7 mouse cellular contexts compared by ENCODE assay signal in genomic region chr11:116433356-116434286, GRCm38 (mm10). TPM values are rescaled to one million over a fixed set of nuclear protein-coding genes. Genes with fewer than 3 reads are reported as not detected.
DNase-seq lines count a peak whose midpoint lies in the region; ATAC-seq lines count a peak whose summit lies in the region.

Gene Ubald2 (plus strand): TSS chr11:116434094.

- H3K27ac ChIP-seq in embryonic facial prominence, embryonic 11.5 days (replicated peaks; ENCODE audit: low read depth, low read length) = peak within 1 kb of the TSS; percentile 90
- H3K27ac ChIP-seq in limb, embryonic 10.5 days = peak within 1 kb of the TSS; percentile 98
- peak within 1 kb of the TSS; percentile 95 for H3K27ac ChIP-seq in midbrain, embryonic 13.5 days

- no peaks in the 10 kb centered on the region for H3K27me3 ChIP-seq in embryonic facial prominence, embryonic 11.5 days (ENCODE audit: control insufficient read depth, insufficient read depth, low read length)
- no peaks in the 10 kb centered on the region for H3K27me3 ChIP-seq in limb, embryonic 10.5 days (ENCODE audit: low read depth, poor library complexity, severe bottlenecking)
- H3K27me3 ChIP-seq in midbrain, embryonic 13.5 days = no peaks in the 10 kb centered on the region

- DNase-seq in adrenal gland, postnatal 14 days = peak; percentile 100
- DNase-seq in embryonic facial prominence, embryonic 11.5 days (ENCODE audit: low spot score) = peak; percentile 100
- peak; percentile 100 for DNase-seq in kidney, adult 11 months
- peak; percentile 98 for DNase-seq in limb, embryonic 10.5 days (ENCODE audit: low spot score)
- peak; percentile 98 for DNase-seq in spleen, adult 12 weeks (ENCODE audit: low spot score)

- H3K4me3 ChIP-seq in embryonic facial prominence, embryonic 11.5 days (ENCODE audit: low read depth, low read length) = peak within 1 kb of the TSS; percentile 80
- peak within 1 kb of the TSS; percentile 99 for H3K4me3 ChIP-seq in limb, embryonic 10.5 days
- peak within 1 kb of the TSS; percentile 97 for H3K4me3 ChIP-seq in midbrain, embryonic 13.5 days (replicated peaks)

- H3K9ac ChIP-seq in embryonic facial prominence, embryonic 11.5 days (replicated peaks; ENCODE audit: low read length) = peak within 1 kb of the TSS; percentile 86
- peak within 1 kb of the TSS; percentile 97 for H3K9ac ChIP-seq in midbrain, embryonic 13.5 days (replicated peaks)

- WGBS in embryonic facial prominence, embryonic 11.5 days = 2% methylated on average over 64 of the region's 66 CpGs
- WGBS in limb, embryonic 10.5 days = 2% methylated on average over 66 of the region's 66 CpGs
- 2% methylated on average over 58 of the region's 66 CpGs for WGBS in midbrain, embryonic 13.5 days

- peaks cover 8% of the 10 kb centered on the region for H3K36me3 ChIP-seq in embryonic facial prominence, embryonic 11.5 days (replicated peaks; ENCODE audit: control insufficient read depth, insufficient read depth, low read depth, low read length)
- peaks cover 31% of the 10 kb centered on the region for H3K36me3 ChIP-seq in limb, embryonic 10.5 days
- H3K36me3 ChIP-seq in midbrain, embryonic 13.5 days = peaks cover 21% of the 10 kb centered on the region

- H3K4me2 ChIP-seq in embryonic facial prominence, embryonic 11.5 days (ENCODE audit: low read depth, low read length) = peak within 1 kb of the TSS; percentile 75
- peak within 1 kb of the TSS; percentile 72 for H3K4me2 ChIP-seq in midbrain, embryonic 13.5 days (replicated peaks)

- H3K9me3 ChIP-seq in embryonic facial prominence, embryonic 11.5 days (replicated peaks; ENCODE audit: control insufficient read depth, low read length) = no peaks in the 10 kb centered on the region
- no peaks in the 10 kb centered on the region for H3K9me3 ChIP-seq in limb, embryonic 10.5 days (replicated peaks)
- no peaks in the 10 kb centered on the region for H3K9me3 ChIP-seq in midbrain, embryonic 13.5 days

- ATAC-seq in embryonic facial prominence, embryonic 11.5 days (replicated peaks; ENCODE audit: insufficient number of reproducible peaks, low FRiP score, low TSS enrichment, low read depth) = peak; percentile 97
- ATAC-seq in granulocyte monocyte progenitor cell, adult 5-6 weeks (replicated peaks; ENCODE audit: poor library complexity, severe bottlenecking) = peak; percentile 76
- ATAC-seq in midbrain, embryonic 13.5 days = peak; percentile 99

- H3K4me1 ChIP-seq in embryonic facial prominence, embryonic 11.5 days (ENCODE audit: control insufficient read depth, insufficient read depth, low read length) = no peaks in the 10 kb centered on the region; the same call in 1 of the 2 replicates
- H3K4me1 ChIP-seq in limb, embryonic 10.5 days = peaks cover 47% of the 10 kb centered on the region
- peaks cover 39% of the 10 kb centered on the region for H3K4me1 ChIP-seq in midbrain, embryonic 13.5 days (replicated peaks)

RNA-seq across cellular contexts. Expression of gene Ubald2, which starts in this region (rescaled TPM):
- total RNA-seq in adrenal gland, postnatal 14 days (2021) = 36.4 and 38.8 TPM in 2 replicates
- polyA plus RNA-seq in embryonic facial prominence, embryonic 11.5 days (2014; fragmentation: Nextera tagmentation; extraction: Ambion mirVana) = 63.6 and 68.4 TPM in 2 replicates
- 49.9 and 62.5 TPM in 2 replicates for total RNA-seq in granulocyte monocyte progenitor cell, adult 5-6 weeks (2014; fragmentation: Nextera tagmentation)
- 45.8 and 46.4 TPM in 2 replicates for total RNA-seq in granulocyte monocyte progenitor cell, adult 5-6 weeks (2017)
- 44.1 and 51.8 TPM in 2 replicates for polyA plus RNA-seq in limb, embryonic 10.5 days (2016; fragmentation: Nextera tagmentation; extraction: Ambion mirVana)
- polyA plus RNA-seq in midbrain, embryonic 13.5 days (2015; fragmentation: Nextera tagmentation; extraction: Ambion mirVana) = 47.7 and 50.3 TPM in 2 replicates

Comparison
In these comparisons a context has a peak if more than half of its experiments do, and no peak if none do; other contexts are left out.
1. Peak in every context shown above with its lines: DNase-seq, ATAC-seq, H3K4me3 ChIP-seq and H3K27ac ChIP-seq.